Mouse (Mus musculus): Measurements from ENCODE around the gene March4. TPM values are rescaled to one million over a fixed set of nuclear protein-coding genes. Genes with fewer than 3 reads are reported as not detected.

Gene March4
- polyA plus RNA-seq, 1 experiment: not detected

DNA sequence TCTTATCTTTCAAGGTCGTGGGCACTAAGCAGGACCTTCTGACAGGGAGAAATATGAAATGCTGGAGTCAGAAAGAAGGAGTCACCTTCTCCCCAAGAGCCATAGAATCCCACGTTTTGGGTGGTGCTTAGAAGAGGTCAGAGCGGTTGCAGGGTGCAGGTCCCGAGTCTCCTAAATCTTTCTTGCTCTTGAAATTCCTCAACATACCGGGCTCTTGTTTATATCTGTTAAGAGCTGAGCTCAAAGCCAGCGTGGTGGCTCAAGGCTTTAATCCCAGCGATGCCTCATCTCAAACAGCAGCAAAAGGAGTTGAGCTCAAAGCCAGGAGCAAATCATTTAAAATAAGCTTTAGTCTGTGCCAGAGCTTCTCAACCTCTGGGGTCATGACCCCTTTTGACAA is 37.9 kb upstream of the March4 start:
- Histone ChIP-seq H3K4me1 (ENCODE audit: control insufficient read depth, insufficient read depth, low read length) (peaks cover 6% of the 10 kb centered on the region), H3K4me3 (ENCODE audit: insufficient read depth, low read depth, low read length) (no peak overlapping the region), H3K27ac (ENCODE audit: insufficient read depth, low read depth, low read length) (no peak overlapping the region)
- TF ChIP-seq POLR2A (IDR thresholded peaks at IDR 0.05; ENCODE audit: insufficient read depth, low read depth, low read length): no peak
- TF ChIP-seq CTCF (IDR thresholded peaks at IDR 0.05; ENCODE audit: insufficient read depth, low read depth, low read length): no peak
- WGBS: 74% methylated on average over 7 of the region's 7 CpGs

- H3K4me1 ChIP-seq (ENCODE audit: control insufficient read depth, insufficient read depth, low read length): peaks cover 6% of the 10 kb centered on the region
- TF ChIP-seq POLR2A (IDR thresholded peaks at IDR 0.05; ENCODE audit: insufficient read depth, low read depth, low read length): no peak
- no peak for TF ChIP-seq CTCF (IDR thresholded peaks at IDR 0.05; ENCODE audit: insufficient read depth, low read depth, low read length)
- 65% methylated on average over 7 of the region's 7 CpGs for WGBS
- no peak overlapping the region for H3K4me3 ChIP-seq (ENCODE audit: insufficient read depth, low read depth, low read length)
- no peak overlapping the region for H3K27ac ChIP-seq (ENCODE audit: insufficient read depth, low read depth, low read length)
These were observed 37.3 kb upstream of the March4 start for GRCm38 (mm10) chr1:72574047-72574446.

DNA sequence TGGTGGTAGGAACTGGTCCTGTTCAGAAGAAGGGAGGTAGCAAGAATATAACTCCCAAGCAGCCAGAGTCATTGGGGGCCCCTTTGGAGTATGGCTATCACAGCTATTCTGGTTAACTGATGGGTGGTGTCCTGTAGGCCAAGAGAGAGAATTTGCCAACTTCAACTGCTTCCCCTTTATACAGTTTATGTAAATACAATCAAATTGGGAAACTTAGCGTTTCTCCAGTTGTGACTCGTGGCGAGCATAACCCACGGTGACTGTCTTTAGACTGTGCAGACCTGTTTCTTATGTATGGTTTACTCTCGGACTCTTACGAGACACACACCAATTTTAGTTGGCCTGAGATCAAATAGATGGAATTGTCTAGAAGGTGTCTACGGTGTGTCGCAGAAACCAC is 32.0 kb upstream of the March4 start:
- TF ChIP-seq POLR2A (IDR thresholded peaks at IDR 0.05; ENCODE audit: insufficient read depth, low read depth, low read length): no peak
- TF ChIP-seq CTCF (IDR thresholded peaks at IDR 0.05; ENCODE audit: insufficient read depth, low read depth, low read length): no peak
- 95% methylated on average over 8 of the region's 8 CpGs for WGBS

GRCm38 (mm10) chr1:72567056-72567455 is 30.3 kb upstream of the March4 start:
- 23% methylated on average over 9 of the region's 9 CpGs for WGBS
- no peak for TF ChIP-seq POLR2A (IDR thresholded peaks at IDR 0.05; ENCODE audit: insufficient read depth, low read depth, low read length)
- no peak for TF ChIP-seq CTCF (IDR thresholded peaks at IDR 0.05; ENCODE audit: insufficient read depth, low read depth, low read length)
- H3K4me3 ChIP-seq (ENCODE audit: insufficient read depth, low read depth, low read length): no peak overlapping the region
- H3K27ac ChIP-seq (ENCODE audit: insufficient read depth, low read depth, low read length): no peak overlapping the region
- H3K4me1 ChIP-seq (ENCODE audit: control insufficient read depth, insufficient read depth, low read length): no peaks in the 10 kb centered on the region; the same call in 1 of the 2 replicates

More for the DNA sequence above, 32.0 kb upstream of the March4 start:
- no peak overlapping the region for H3K27ac ChIP-seq (ENCODE audit: insufficient read depth, low read depth, low read length)
- no peak overlapping the region for H3K4me3 ChIP-seq (ENCODE audit: insufficient read depth, low read depth, low read length)
- no peaks in the 10 kb centered on the region; the same call in 1 of the 2 replicates for H3K4me1 ChIP-seq (ENCODE audit: control insufficient read depth, insufficient read depth, low read length)

DNA sequence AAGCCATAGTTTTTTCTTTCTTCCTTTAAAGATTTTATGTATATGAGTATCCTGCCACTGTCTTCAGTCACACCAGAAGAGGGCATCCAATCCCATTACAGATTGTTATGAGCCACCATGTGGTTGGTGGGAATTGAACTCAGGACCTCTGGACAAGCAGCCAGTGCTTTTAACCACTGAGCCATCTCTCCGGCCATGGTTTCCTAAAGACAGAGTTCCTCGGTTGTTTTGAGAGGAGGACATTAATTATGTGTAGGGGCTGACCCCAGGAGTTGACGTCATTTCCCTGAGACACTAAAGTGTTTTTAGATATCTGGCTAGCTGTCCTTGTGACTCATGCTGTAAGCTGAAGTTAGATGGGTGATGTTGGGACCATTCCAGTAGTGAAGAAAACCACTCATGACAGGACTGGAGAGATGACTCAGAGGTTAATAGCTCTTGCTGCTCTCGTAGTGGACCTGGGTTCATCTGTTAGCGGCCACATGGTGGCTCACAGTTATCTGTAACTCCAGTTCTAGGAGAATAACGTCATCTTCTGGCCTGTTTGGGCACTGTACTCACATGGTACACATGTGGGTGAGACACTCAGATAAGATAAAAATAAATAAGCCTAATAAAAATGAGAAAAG is 27.7 kb upstream of the March4 start:
- no peak overlapping the region for H3K4me3 ChIP-seq (ENCODE audit: insufficient read depth, low read depth, low read length)
- H3K27ac ChIP-seq (ENCODE audit: insufficient read depth, low read depth, low read length): no peak overlapping the region
- WGBS: 64% methylated on average over 6 of the region's 6 CpGs
- TF ChIP-seq CTCF (IDR thresholded peaks at IDR 0.05; ENCODE audit: insufficient read depth, low read depth, low read length) (no peak), POLR2A (IDR thresholded peaks at IDR 0.05; ENCODE audit: insufficient read depth, low read depth, low read length) (no peak)
- no peaks in the 10 kb centered on the region; the same call in 1 of the 2 replicates for H3K4me1 ChIP-seq (ENCODE audit: control insufficient read depth, insufficient read depth, low read length)

GRCm38 (mm10) chr1:72558625-72559024 is 21.9 kb upstream of the March4 start:
- H3K4me3 ChIP-seq (ENCODE audit: insufficient read depth, low read depth, low read length): no peak overlapping the region
- no peak overlapping the region for H3K27ac ChIP-seq (ENCODE audit: insufficient read depth, low read depth, low read length)
- TF ChIP-seq CTCF (IDR thresholded peaks at IDR 0.05; ENCODE audit: insufficient read depth, low read depth, low read length) (no peak), POLR2A (IDR thresholded peaks at IDR 0.05; ENCODE audit: insufficient read depth, low read depth, low read length) (no peak)
- no peaks in the 10 kb centered on the region for H3K4me1 ChIP-seq (ENCODE audit: control insufficient read depth, insufficient read depth, low read length)
- 71% methylated on average over 2 of the region's 2 CpGs for WGBS

DNA sequence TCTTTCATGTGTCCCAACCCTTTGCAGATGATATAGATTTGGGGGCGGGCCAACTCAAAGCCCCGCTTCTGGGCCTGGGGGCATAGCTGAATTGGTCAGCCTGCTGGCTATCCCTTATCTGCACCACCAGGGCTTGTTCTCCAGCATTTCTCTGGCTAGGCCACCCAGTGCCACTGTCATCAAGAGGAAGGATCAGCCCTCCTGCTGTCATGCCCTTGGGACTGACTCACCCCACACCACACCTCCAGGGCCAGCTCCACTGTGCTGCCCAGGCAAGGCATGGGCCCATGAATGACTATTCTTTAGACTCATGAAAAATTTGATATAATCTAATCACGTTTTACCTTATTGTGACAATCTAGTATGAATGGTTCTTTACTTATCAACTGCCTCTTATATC is 19.7 kb upstream of the March4 start:
- H3K4me3 ChIP-seq (ENCODE audit: insufficient read depth, low read depth, low read length): no peak overlapping the region
- no peak overlapping the region for H3K27ac ChIP-seq (ENCODE audit: insufficient read depth, low read depth, low read length)
- WGBS: 91% methylated on average over 3 of the region's 3 CpGs
- no peak for TF ChIP-seq POLR2A (IDR thresholded peaks at IDR 0.05; ENCODE audit: insufficient read depth, low read depth, low read length)
- TF ChIP-seq CTCF (IDR thresholded peaks at IDR 0.05; ENCODE audit: insufficient read depth, low read depth, low read length): no peak
- H3K4me1 ChIP-seq (ENCODE audit: control insufficient read depth, insufficient read depth, low read length): no peaks in the 10 kb centered on the region

GRCm38 (mm10) chr1:72550317-72550716 is 13.6 kb upstream of the March4 start:
- no peak overlapping the region for H3K4me3 ChIP-seq (ENCODE audit: insufficient read depth, low read depth, low read length)
- no peaks in the 10 kb centered on the region for H3K4me1 ChIP-seq (ENCODE audit: control insufficient read depth, insufficient read depth, low read length)
- WGBS: 62% methylated on average over 2 of the region's 2 CpGs
- no peak for TF ChIP-seq CTCF (IDR thresholded peaks at IDR 0.05; ENCODE audit: insufficient read depth, low read depth, low read length)
- no peak overlapping the region for H3K27ac ChIP-seq (ENCODE audit: insufficient read depth, low read depth, low read length)

DNA sequence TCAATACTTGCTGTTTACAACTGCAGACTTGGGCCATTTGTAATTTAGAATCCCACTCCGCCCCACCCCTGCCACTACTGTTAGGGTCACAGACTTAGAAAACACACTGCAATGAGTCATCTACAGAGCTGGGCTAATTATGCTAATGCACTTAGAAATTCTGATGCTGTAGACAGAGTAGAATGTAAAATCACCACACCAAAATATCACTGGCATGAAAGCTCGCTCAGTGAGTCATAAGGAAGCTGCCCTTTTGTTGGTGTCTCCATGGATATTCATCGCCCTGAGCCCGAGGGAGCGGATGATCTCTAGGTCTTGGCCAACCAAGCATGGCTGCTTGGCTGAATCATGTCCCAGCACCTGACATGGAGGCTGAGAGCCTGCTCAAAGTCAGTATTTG is 1.5 kb upstream of the March4 start:
- Histone ChIP-seq H3K4me3 (ENCODE audit: insufficient read depth, low read depth, low read length) (no peak overlapping the region), H3K4me1 (ENCODE audit: control insufficient read depth, insufficient read depth, low read length) (peaks cover 14% of the 10 kb centered on the region), H3K27ac (ENCODE audit: insufficient read depth, low read depth, low read length) (peak overlapping the region; percentile 77)
- no peak for TF ChIP-seq CTCF (IDR thresholded peaks at IDR 0.05; ENCODE audit: insufficient read depth, low read depth, low read length)
- no peak for TF ChIP-seq POLR2A (IDR thresholded peaks at IDR 0.05; ENCODE audit: insufficient read depth, low read depth, low read length)
- WGBS: 21% methylated on average over 5 of the region's 5 CpGs

Measured in olfactory bulb, adult 2 months (tissue).